Mouse (Mus musculus): ENCODE data around the gene 2900026A02Rik.

2900026A02Rik gene

DNA sequence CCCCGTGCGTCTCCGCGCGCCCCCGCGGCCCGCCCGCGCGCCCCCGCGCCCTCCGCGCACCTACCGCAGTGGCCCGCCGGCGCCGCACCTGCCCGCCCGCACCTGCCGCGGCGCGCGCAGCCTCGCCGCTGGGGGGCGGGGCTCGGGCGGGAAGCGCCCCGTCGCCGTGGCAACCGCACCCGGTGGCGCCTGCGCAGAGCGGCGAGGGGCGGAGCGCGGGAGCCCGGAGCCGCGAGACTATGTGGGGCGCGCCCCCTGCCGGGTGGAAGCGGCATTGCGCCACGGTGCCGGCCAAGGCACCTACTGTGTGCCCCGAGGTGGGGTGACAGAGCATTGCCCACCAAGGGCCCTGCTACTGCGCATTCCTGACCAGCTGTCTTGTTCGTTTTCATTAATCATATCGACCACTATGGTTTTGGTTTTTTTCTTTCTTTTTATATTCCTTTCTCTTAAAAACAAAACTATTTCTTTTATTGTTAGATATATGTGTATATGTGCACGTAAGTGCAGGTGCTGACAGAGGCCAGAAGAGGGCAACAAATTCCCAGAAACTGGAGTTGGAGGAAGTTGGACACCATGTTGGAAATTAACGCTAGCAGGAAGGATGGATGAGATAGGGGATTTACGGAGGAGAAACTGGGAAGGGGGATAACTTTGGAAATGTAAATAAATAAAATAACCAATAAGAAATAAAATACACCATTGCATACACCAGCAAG is at the start of gene 2900026A02Rik:
Gene 2900026A02Rik, minus strand, starts transcription at position 90 of the 719 bp plus-strand sequence.
- DNase-seq (ENCODE audit: low spot score in 2 of 2) = peak in 1 of 2 experiments; percentile 79

DNA sequence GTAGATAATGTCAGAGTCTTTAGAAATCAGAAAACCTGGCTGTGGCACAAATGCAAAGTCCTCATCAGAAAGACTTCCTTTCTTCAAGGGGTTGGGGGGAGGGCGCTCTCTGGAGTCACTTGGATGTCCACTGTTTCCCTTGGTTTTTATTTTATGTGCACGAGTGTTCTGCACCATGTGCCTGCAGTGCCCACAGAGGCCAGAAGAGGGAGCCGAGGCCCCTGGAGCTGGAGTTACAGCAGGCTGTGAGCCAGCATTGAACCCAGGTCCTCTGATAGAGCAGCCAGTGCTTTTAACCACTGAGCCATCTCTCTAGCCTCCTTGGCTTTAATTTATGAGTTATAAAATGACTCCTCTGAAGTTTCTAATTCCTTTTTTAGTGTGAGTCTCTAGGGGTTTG is 49.0 kb upstream of the 2900026A02Rik start:
- DNase-seq (ENCODE audit: low spot score in 2 of 2) = no peak

DNA sequence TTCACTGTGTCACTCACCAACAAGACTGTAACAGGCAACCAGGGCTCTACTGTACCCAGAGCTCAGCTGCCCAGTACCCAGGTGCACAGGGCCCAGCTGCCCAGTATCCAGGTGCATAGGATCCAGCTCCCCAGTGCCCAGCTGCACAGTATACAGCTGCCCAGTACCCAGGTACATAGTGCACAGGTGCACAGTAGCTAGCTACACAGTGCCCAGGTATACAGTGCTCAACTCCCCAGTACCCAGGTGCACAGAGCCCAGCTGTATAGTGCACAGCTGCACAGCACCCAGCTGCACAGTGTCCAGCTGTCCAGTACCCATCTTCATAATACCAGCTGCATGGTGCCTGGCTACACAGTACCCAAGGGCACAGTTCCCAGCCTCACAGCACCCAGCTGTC is 47.2 kb upstream of the 2900026A02Rik start:
- no peak for DNase-seq (ENCODE audit: low spot score in 2 of 2)

DNA sequence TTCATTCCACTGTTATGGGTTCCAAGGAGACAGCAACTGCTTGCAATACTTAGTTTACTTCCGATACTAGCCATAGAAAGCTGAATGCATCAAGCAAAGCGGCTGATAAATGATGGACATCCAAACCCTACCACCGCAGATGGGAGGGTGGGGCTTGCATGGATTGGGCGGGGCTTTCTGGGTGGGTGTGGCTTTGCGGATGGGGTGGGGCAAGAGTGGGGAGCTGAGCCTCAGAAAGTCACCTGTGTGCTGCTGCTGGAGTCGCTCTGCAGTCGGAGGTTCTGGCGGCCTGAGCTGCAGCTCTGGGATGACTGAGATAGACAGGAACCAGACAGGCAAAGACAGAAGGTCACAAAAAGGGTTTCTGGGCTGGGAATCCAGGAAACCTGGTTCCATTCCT is 44.6 kb upstream of the 2900026A02Rik start:
- DNase-seq (ENCODE audit: low spot score in 2 of 2) = no peak

DNA sequence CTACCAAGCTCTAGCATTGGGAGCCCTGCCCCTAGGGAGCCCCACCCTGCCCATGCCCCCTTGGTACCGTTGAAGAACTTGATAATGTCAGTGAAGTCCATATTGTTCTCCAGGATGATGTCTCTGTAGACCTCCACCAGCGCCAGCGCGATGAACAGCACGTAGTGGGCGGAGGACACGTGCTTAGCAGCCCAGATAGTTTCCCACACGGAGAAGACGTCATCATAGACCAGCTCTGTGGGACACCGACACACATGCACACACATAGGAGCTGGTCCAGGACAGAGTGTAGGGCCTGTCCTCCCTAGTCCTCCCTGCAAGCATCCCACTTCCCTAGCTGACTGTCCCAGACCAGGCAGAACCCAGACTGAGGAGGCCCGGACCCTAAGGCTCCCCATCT is 29.8 kb upstream of the 2900026A02Rik start:
- no peak for DNase-seq (ENCODE audit: low spot score in 2 of 2)

DNA sequence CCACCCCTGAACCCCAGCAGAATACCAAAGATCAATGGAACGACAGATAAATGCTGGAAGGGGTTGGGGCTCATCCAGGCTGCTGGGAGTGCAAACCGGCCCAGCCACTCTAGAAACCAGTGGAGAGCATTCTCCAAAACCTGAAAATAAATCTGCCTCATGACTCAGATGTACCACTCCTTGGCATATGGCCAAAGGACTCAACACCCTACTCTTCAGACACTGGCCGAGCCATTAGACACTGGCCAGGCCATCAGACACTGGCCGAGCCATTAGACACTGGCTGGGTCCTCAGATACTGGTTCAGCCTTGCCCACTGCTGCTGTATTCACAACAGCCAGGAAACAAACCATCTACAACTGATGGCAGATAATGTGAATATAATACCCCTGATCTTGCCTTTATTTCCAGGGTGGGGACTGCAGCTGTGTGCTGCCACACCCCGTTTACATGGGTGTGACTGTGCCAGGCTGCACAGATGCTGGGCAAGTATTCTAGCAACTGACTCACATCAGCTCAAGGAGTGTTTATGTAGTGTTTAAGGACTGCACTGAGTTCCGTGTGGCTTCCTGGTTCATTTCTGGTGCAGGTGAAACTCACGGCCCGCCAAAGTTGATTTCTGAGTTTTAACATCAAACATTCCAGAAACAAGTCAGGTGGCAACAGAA is 28.4 kb upstream of the 2900026A02Rik start:
- DNase-seq (ENCODE audit: low spot score in 2 of 2) = no peak

DNA sequence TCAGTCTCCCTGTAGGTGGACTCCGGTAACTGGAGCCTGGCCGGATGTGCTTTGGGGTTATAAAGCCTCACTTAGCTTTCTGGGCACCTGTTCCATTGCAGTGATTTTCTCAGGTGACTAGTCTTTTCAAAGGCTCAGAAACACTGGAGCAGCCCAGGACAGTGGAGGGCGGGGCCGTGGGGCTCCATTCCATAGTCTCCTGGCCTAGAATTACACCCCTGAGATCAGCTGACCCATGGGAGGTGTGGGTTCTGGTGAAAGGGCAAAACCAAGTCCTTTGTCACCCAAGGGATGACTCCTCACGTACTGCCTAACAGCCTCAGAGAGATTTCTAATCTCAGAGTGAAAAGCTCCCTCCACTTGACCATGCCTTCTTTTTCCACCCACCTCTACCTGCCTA is 9.2 kb upstream of the 2900026A02Rik start:
- no peak for DNase-seq (ENCODE audit: low spot score in 2 of 2)

DNA sequence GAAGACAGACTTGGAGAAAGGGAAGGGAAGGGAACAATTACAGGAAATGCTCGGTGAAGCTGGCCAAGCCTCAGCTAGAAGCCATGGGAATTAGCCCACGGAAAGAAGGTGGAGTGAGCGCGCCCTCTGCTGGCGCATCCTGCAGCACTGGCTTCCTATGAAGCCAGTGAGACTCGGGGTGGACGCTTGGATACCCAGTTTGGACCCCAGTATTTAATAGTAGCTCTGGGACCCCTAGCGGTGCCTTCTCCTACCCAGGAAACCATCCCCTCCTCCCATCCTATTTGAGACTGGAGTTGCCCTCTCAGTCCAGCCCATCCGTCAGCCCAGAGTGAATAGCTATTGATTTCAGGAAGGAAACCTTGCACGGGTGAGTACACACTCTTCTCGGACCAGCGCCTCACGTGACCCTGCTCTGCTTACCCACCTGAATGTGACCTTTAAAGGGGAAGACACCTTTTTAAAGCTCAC is 5.6 kb upstream of the 2900026A02Rik start, which contains the start of gene Tmem211:
Gene Tmem211, plus strand, starts transcription at position 278 of the 471 bp plus-strand sequence.
- peak in 1 of 2 experiments; percentile 84 for DNase-seq (ENCODE audit: low spot score in 2 of 2)

DNA sequence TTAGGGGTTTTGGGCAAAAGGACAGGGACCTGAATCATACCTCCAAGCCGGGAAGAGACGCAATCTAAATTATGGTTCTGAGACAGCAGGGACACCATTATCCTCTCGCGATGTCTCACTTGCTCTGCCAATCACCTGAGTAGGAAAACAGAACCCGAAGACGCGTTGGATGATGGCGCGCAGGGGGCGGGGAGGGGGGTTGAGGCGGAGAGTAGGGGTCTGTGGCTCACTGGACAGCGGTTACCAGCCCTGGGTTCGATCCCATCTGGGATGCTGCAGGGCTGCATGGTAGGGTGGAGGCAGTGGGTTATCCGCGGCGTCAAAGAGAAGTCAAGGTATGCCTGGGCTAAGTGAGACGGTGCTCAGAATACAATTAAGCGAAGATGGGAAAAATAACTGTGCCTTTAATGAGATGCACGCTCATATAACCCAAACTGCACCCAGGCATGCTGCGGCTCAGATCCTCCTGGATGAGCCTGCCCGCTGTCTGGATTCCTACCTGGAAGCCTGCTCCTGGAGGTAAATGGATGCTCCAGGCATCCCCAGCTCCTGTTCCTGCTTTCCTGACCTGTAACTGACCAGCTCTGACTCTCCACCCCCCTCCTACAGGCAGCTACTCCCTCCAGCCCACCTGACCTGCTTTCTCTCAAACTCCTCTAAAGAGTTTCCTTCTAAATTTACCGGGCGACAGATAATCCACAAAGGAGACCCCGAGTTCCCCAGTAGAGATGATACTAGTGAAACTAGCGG is 4.8 kb upstream of the 2900026A02Rik start:
- no peak for DNase-seq (ENCODE audit: low spot score in 2 of 2)

DNA sequence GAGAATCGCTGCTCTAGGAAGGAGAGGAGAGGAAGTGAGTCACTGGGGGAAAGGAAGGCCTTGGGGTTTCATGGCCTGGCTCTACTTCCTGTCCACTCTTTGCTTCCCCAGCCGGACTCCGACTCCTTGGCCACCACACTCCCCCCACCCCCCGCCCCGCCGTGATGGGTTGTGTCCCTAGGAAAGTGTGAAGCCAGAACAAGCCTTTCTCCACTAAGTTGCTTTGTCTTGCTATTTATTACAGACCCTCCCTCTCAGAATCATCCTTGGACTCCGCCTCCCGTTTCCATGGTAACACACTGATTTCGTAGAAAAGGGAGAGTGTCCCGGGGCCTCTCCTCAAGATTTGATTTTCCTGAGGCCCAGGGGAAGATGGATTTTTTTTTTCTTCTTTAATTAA is 4.2 kb upstream of the 2900026A02Rik start:
- no peak for DNase-seq (ENCODE audit: low spot score in 2 of 2)

DNA sequence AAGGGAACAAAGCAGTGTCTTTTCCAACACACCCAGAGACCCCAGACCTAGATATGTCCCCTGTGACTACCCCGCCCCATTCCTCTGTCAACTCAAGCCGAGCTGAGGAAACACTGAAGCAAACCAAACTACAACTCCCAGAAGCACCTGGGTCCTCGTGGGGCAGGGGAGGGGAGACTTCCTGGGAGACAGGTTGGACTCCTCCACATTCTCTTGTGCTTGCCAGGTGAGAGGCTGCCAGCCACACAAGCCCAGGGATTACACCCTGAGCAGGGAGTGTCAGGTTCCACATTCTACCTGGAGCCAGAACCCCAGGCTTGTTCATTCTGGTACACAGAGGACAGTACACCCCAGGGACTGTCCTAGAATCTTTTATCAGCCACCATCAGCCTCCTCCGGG is 2.9 kb upstream of the 2900026A02Rik start:
- no peak for DNase-seq (ENCODE audit: low spot score in 2 of 2)

DNA sequence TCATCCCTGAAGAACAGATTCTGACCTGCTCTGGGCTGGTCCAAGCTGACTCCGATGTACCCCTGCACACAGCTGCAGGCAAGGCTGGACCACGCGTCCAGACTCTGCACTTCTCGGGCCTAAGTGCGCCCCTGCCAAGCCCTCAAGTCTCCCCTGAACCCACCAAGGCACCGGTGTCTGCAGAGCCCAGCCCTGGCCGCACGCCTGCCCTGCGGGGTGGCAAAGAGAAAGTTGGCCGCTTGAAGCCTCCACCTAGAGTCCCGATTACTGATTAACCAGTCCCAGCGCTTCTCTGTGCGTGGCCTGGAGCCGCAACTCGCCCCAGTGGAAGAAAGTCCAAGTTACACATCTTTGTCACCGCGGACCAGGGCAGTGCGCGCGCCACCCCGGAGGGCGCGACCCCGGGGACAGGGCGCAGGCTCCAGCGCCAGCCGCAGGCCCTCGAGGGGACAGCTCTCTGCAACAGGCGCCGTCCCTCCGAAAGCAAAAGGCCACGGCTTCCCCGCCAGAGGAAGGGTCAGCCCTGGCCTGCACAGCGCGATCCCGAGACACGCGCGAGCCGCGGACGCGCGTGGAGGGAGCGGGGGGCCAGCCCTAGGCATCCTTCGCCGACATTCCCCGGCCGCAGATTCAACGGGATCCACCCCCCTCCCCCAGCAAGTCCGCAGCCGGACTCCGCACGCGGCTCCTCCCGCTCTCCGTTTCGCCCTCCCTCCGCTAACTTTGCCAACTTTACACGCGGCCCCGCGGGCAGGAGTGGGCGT is 471 bp downstream of the 2900026A02Rik start:
- no peak for DNase-seq (ENCODE audit: low spot score in 2 of 2)

DNA sequence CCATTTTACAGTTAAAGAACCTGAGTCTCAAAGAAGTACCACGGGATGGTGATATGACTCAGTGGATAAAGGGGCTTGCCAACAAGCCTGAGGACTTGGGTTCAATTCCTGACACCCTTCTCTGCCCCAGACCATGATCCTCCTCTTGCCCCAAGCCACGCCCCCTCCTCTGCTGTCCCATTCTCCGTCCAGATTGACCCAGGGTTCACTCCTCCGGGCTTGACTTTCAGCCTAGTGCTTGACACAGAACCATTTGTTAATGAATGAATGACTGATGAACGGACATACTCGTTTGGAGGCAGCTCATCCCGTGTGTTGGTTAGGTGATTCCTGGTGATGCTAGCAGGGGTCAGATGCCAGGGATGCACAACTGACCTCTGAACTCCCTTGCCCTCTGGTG is 1.2 kb downstream of the 2900026A02Rik start:
- no peak for DNase-seq (ENCODE audit: low spot score in 2 of 2)

DNA sequence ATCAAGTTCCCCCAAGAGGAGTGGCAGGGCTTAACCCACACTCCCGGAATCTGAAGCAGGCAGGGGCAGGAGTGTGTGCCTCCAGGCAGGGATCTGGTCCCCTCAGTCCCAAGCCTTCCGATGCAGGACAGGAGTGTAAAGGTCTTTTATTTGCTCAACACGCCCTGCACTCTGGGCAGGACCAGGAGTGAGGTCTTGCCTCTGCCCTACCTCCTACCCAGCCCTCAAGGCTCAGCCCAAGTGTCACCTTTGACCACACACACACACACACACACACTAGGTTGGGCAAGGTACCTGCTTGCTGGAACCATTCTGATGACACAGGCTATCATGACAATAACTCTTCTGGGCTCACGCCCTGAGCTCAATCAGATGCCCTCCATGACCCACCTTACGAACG is 1.6 kb downstream of the 2900026A02Rik start:
- no peak for DNase-seq (ENCODE audit: low spot score in 2 of 2)

DNA sequence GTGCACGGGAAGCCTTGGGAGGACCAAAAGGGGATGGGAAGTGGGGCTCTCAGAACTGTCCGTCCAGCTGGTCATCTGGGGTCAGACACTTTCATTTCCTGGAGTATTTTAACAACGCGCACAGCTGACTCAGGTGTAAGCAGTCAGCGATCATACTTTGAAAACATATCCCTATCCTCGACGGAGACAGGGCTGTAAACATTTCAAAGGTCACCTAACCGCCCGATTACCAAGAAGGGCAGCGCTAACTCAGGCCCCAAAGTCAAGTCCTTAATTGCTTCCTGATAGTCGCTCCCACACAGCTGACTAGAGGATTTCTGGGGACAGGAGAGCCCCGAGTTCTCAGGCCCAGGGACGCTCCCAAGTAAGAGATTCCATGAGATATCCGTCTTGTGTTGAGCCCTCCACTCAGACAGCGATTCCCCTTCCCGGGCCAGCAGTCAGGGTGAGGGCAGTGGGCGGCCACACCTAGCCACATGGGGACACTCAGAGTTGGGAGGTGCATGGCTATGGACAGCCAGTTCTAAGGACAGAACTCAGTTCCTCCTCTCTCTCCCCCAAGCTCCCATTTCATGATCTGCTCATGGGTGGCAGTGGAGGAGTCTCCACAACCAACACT is 2.3 kb downstream of the 2900026A02Rik start:
- DNase-seq (ENCODE audit: low spot score in 2 of 2) = no peak

DNA sequence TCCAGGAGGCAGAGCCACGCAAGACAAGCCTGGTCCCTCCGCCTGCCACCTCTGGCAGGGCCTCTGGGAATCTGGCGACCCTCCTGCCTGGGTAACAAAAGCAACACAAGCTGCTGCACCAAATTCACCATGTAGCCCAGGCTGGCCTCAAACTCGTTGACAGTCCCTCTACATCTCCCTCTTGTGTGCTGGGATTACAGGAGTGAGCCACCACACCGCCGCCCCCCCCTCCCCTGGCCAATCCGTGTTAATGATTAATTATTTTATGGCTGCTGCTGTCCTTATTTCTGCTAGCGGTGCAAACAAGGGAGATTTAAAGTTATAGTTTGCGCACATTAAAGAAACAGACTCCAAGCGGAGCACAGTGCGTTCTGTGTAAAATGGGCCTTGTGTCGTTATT is 4.0 kb downstream of the 2900026A02Rik start:
- no peak for DNase-seq (ENCODE audit: low spot score in 2 of 2)

DNA sequence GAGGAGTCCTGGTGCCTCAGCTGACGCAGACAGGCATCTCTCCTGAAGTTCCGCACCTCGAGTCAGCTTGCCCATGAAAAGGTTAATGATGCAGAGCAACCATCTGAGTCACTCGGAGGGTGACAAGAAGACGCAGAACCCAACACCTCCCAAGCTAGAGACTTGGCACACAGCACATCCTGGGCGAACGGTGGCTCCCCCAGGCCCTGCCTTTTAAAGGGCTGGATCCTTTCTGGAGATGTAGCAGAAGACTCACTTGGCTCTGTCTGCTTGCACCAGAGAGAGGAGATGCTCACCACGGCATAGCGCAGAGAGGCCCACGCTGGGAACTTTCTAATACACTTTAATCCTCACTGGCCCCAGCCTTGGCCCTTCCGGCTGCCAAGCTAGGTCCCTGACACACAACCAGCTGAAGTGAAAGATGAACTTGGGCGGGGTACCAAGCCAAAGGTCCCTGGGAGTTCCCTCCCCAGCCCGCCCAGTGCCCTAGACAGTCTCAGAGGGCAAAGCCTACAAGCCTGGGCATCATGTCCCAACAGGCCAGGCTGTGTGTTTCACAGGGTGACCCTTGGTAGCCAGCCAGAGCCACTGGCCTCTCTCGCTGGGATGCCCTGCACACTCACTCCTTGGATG is 4.6 kb downstream of the 2900026A02Rik start:
- no peak for DNase-seq (ENCODE audit: low spot score in 2 of 2)

DNA sequence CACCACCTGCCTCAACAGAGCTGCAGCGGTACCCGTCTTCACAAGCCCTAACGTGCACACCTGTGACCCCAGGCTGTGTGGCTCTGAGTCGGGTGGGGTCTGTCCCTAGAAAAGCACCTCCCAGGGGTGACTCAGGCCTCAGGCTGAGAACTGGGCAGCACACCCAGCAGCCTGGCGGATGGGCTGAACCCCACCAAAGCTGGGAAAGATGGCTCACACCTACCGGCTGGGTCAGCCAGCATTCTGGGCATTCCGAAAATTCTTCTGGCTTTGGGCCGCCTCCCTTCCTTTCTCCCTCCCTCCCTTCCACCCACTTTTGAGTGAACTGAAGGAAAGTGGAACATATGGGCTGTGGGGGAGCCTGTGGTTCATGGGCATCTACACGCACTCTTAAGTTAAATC is 5.4 kb downstream of the 2900026A02Rik start:
- no peak for DNase-seq (ENCODE audit: low spot score in 2 of 2)

DNA sequence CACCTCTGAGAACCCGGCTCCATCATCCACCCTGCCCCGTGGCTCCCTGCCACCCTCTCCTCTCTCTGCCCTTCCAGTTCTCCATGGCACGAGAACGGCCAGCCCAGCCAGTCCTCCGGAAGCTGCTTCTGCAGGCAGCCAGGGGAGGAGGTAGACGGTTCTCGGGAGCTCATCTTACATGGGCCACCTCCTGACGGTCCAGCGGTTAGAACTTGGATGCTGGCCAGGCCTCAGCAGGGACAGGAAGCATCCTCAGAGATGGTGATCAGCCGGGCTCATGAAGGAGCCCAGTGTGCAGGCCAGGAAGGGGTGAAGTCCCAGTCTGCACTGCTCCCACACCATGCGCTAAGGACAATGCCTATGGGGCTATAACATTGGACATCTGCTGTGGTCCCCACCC is 6.6 kb downstream of the 2900026A02Rik start:
- no peak for DNase-seq (ENCODE audit: low spot score in 2 of 2)

DNA sequence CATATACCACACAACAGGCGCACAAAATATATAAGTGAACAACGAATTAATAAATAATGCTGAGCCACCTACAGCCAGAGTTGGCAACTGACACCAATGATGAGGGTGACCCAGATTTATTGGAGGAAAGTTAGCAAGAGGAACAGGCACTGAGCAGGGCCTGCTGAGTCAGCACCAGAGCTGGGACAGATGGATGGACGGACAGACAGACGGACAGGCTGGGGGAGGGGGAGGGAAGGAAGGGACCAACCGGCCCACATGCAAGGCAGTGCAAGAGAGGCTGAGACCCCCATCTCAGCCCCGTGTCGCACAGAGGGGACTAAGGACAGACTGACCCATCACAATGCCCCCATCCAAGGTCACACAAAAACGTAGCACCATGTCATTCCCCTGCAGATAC is 7.0 kb downstream of the 2900026A02Rik start:
- no peak for DNase-seq (ENCODE audit: low spot score in 2 of 2)
